In the genomic region with DNA sequence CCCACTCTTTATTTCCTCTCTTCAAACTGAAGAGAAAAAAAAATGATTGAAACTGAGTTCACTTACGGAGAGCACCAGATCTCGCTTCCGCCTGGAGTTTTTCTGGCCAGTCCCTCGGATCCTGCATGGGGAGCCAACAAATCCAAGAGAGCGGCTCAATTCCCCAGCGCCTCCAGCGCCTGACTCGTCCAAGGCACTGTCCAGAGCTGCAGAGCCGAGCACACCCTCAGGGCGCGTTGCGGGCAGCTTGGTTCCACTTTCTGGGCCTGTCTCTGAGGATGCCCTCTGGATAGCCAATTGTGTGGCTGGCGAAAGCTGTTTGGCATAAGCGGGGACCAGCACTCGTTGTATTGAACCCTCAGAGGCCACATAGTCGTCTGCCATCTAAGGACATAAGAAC, we compare ENCODE assay signal across 31 mouse cellular contexts. TPM values are rescaled to one million over a fixed set of nuclear protein-coding genes. Genes with fewer than 3 reads are reported as not detected.
"Had no signal": no experiment of that assay in that cellular context is flagged by ENCODE, and none has a peak within 500 bp of the region (broad histone marks: within the 10 kb centered on the region; RNA-seq: fewer than 3 reads in every experiment).

No protein-coding gene starts in this region.

- H3K9me3 ChIP-seq: hindbrain, embryonic 10.5 days; hindbrain, embryonic 12.5 days; intestine, embryonic 15.5 days; limb, embryonic 13.5 days; limb, embryonic 15.5 days had no signal

- DNase-seq: gastrocnemius, postnatal 10 days; gastrocnemius, postnatal 25 days; heart, adult 2 months; heart, postnatal 10 days; heart, postnatal 4 days; kidney, adult 18-20 months; kidney, adult 8-10 months; kidney, postnatal 10 days; kidney, postnatal 4 days; left cerebral cortex, postnatal 4 days had no signal

- H3K27ac ChIP-seq: heart, adult 2 months; hindbrain, embryonic 10.5 days; hindbrain, embryonic 12.5 days; hindbrain, embryonic 14.5 days; intestine, embryonic 15.5 days; layer of hippocampus, adult 2 months; left cerebral cortex, adult 2 months; limb, embryonic 13.5 days; limb, embryonic 15.5 days; liver, embryonic 12.5 days; liver, embryonic 14.5 days had no signal

- H3K9ac ChIP-seq: hindbrain, embryonic 12.5 days; hindbrain, embryonic 14.5 days; intestine, embryonic 15.5 days; limb, embryonic 13.5 days; limb, embryonic 15.5 days; liver, embryonic 12.5 days; liver, embryonic 14.5 days had no signal

- H3K4me3 ChIP-seq: heart, adult 2 months; hindbrain, embryonic 10.5 days; hindbrain, embryonic 12.5 days; intestine, embryonic 15.5 days; layer of hippocampus, adult 2 months; left cerebral cortex, adult 2 months; limb, embryonic 13.5 days; limb, embryonic 15.5 days; liver, embryonic 12.5 days had no signal

- ATAC-seq: hindbrain, embryonic 16.5 days; inflammation-experienced regulatory T-cells, adult 6 months; intestine, embryonic 15.5 days; intestine, postnatal 0 days; liver, embryonic 12.5 days had no signal

- H3K27me3 ChIP-seq: hindbrain, embryonic 12.5 days; intestine, embryonic 15.5 days; limb, embryonic 13.5 days; limb, embryonic 15.5 days; liver, embryonic 12.5 days had no signal

- H3K4me2 ChIP-seq: heart, embryonic 11.5 days; hindbrain, embryonic 12.5 days; hindbrain, embryonic 14.5 days; intestine, embryonic 15.5 days; limb, embryonic 13.5 days; limb, embryonic 15.5 days; liver, embryonic 12.5 days had no signal

RNA-seq across cellular contexts. Expression of a gene that starts 30.2 kb away (rescaled TPM):
- total RNA-seq: gastrocnemius, postnatal 10 days; gastrocnemius, postnatal 25 days; gastrocnemius, postnatal 4 days; heart, adult 2 months; heart, postnatal 10 days; heart, postnatal 25 days; heart, postnatal 4 days; left cerebral cortex, adult 2 months; left cerebral cortex, postnatal 10 days; left cerebral cortex, postnatal 4 days; liver, adult 2 months had no signal
- polyA plus RNA-seq: heart, adult 2 months; heart, embryonic 11.5 days; heart, embryonic 14.5 days; hindbrain, embryonic 12.5 days; inflammation-experienced regulatory T-cells, adult 6 months; intestine, embryonic 15.5 days; intestine, postnatal 0 days; kidney, embryonic 14.5 days; limb, embryonic 15.5 days; liver, adult 2 months; liver, embryonic 12.5 days; liver, embryonic 16.5 days had no signal
